Mouse (Mus musculus): ENCODE results near the gene Sgpl1.

The Sgpl1 gene

GRCm38 (mm10) chr10:61147157-61148040 lies at the start of gene Sgpl1:
Gene Sgpl1 (minus strand): TSS chr10:61147703.
- peak; percentile 30 for DNase-seq (ENCODE audit: extremely low spot score, low read depth, low spot score)

GRCm38 (mm10) chr10:61195718-61196291 lies 48.3 kb upstream of the Sgpl1 start:
- no peak for DNase-seq (ENCODE audit: extremely low spot score, low read depth, low spot score)

- no peak for DNase-seq (ENCODE audit: extremely low spot score, low read depth, low spot score)
Measured at GRCm38 (mm10) chr10:61195216-61195615, 47.7 kb upstream of the Sgpl1 start.

GRCm38 (mm10) chr10:61194611-61195010 lies 47.1 kb upstream of the Sgpl1 start:
- no peak for DNase-seq (ENCODE audit: extremely low spot score, low read depth, low spot score)

- no peak for DNase-seq (ENCODE audit: extremely low spot score, low read depth, low spot score)
Measured at GRCm38 (mm10) chr10:61188010-61188409, 40.5 kb upstream of the Sgpl1 start.

- DNase-seq (ENCODE audit: extremely low spot score, low read depth, low spot score) = no peak
Measured at GRCm38 (mm10) chr10:61187001-61187400, 39.5 kb upstream of the Sgpl1 start.

- no peak for DNase-seq (ENCODE audit: extremely low spot score, low read depth, low spot score)
Measured at GRCm38 (mm10) chr10:61179927-61180326, 32.4 kb upstream of the Sgpl1 start.

GRCm38 (mm10) chr10:61178687-61179086 lies 31.2 kb upstream of the Sgpl1 start:
- no peak for DNase-seq (ENCODE audit: extremely low spot score, low read depth, low spot score)

GRCm38 (mm10) chr10:61177751-61178150 lies 30.2 kb upstream of the Sgpl1 start:
- no peak for DNase-seq (ENCODE audit: extremely low spot score, low read depth, low spot score)

GRCm38 (mm10) chr10:61176221-61176790 lies 28.8 kb upstream of the Sgpl1 start:
- DNase-seq (ENCODE audit: extremely low spot score, low read depth, low spot score) = no peak

GRCm38 (mm10) chr10:61175442-61176204 lies 28.1 kb upstream of the Sgpl1 start:
- DNase-seq (ENCODE audit: extremely low spot score, low read depth, low spot score) = no peak

GRCm38 (mm10) chr10:61174711-61175441 lies 27.4 kb upstream of the Sgpl1 start:
- DNase-seq (ENCODE audit: extremely low spot score, low read depth, low spot score) = no peak

GRCm38 (mm10) chr10:61172496-61172895 lies 25.0 kb upstream of the Sgpl1 start:
- DNase-seq (ENCODE audit: extremely low spot score, low read depth, low spot score) = no peak

GRCm38 (mm10) chr10:61171654-61172053 lies 24.2 kb upstream of the Sgpl1 start, which contains the start of gene Tbata:
Gene Tbata (plus strand): TSS chr10:61171954.
- DNase-seq (ENCODE audit: extremely low spot score, low read depth, low spot score) = no peak

GRCm38 (mm10) chr10:61168393-61168792 lies 20.9 kb upstream of the Sgpl1 start:
- no peak for DNase-seq (ENCODE audit: extremely low spot score, low read depth, low spot score)

- DNase-seq (ENCODE audit: extremely low spot score, low read depth, low spot score) = no peak
Measured at GRCm38 (mm10) chr10:61167333-61168096, 20.0 kb upstream of the Sgpl1 start.

GRCm38 (mm10) chr10:61162366-61162765 lies 14.9 kb upstream of the Sgpl1 start:
- DNase-seq (ENCODE audit: extremely low spot score, low read depth, low spot score) = no peak

- no peak for DNase-seq (ENCODE audit: extremely low spot score, low read depth, low spot score)
Measured at GRCm38 (mm10) chr10:61160671-61161070, 13.2 kb upstream of the Sgpl1 start.

- no peak for DNase-seq (ENCODE audit: extremely low spot score, low read depth, low spot score)
Measured at GRCm38 (mm10) chr10:61160089-61160488, 12.6 kb upstream of the Sgpl1 start.

GRCm38 (mm10) chr10:61158594-61158993 lies 11.1 kb upstream of the Sgpl1 start:
- DNase-seq (ENCODE audit: extremely low spot score, low read depth, low spot score) = no peak
